Mouse (Mus musculus) bone marrow macrophage, adult 2 months (primary cell): ENCODE measurements at regions not wholly inside any gene's neighbourhood (a gene's known extent, or its start where the extent isn't known, plus 50 kb on each side); places are given as distances from the start of the nearest gene placed in this dataset.

Experiments used
- CTCF ChIP-seq: IDR thresholded peaks from 2 replicates; pipeline ENCODE4 v1.5.1; 2012; ENCODE audit warnings: low read depth, mild to moderate bottlenecking, low read length, moderate library complexity
- POLR2A ChIP-seq: IDR thresholded peaks from 2 replicates; pipeline ENCODE4 v1.6.1; 2012; ENCODE audit warnings: mild to moderate bottlenecking, low read depth, low read length, borderline replicate concordance

DNA sequence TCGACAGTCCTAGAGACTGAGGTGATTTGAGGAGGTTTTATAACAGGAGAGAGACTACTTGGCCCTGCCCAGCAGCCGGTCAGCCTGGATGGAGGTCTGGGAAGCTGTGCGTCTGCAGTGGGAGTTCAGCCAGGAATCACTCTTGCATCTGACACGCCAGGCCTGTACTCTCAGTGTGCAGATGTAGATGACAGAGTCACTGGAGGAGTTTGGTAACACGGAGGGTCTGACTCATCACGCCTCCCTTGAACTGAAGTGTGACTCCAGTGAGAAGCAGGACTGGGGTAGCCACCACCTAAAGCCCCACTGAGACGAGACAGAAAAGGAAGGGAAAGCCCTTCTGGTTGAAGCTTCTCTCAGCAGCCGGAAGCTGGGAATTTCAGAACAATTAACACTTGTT lies 55.9 kb downstream of the C1ql2 start:
- TF ChIP-seq POLR2A (no peak), CTCF (no peak)
